Mouse (Mus musculus): ENCODE data around the gene Slc18a2. TPM values are rescaled to one million over a fixed set of nuclear protein-coding genes. Genes with fewer than 3 reads are reported as not detected.
A peak's percentile ranks its signal among the peaks of the same experiment; 100 is the strongest.

The Slc18a2 gene
- total and polyA plus RNA-seq, 3 experiments: 0.04 to 0.86 TPM; not detected in 1

GRCm38 (mm10) chr19:59241987-59242386 lies 18.7 kb upstream of the Slc18a2 start:
- H3K36me3 ChIP-seq (replicated peaks in 1 of 2; ENCODE audit: control insufficient read depth in 1 of 2, insufficient read depth in 1 of 2, low read length in 1 of 2): no peaks in the 10 kb centered on the region
- no peak overlapping the region for H3K27ac ChIP-seq (ENCODE audit: insufficient read depth, low read depth)
- no peaks in the 10 kb centered on the region for H3K4me1 ChIP-seq (ENCODE audit: control insufficient read depth in 1 of 2, insufficient read depth in 2 of 2)
- in situ Hi-C loops (cut with MboI; ENCODE audit: low pct_ligation_motif_present, low pct_unique_long_range_greater_than_20kb, low sequenced_read_pairs): no loop called here
- H3K9ac ChIP-seq (ENCODE audit: insufficient read depth, low read depth): no peak overlapping the region
- no peak overlapping the region for H3K4me3 ChIP-seq (replicated peaks in 1 of 3; ENCODE audit: low read depth in 2 of 3, low read length in 2 of 3, poor library complexity in 1 of 3)
- no peaks in the 10 kb centered on the region for H3K9me3 ChIP-seq (replicated peaks; ENCODE audit: low read length)
- H3K4me2 ChIP-seq (ENCODE audit: insufficient read depth, low read depth, poor library complexity, severe bottlenecking): no peak overlapping the region
- no peak for DNase-seq (ENCODE audit: extremely low read depth)
- dilution Hi-C loops (cut with MboI; ENCODE audit: extremely low pct_ligation_motif_present, extremely low pct_unique_long_range_greater_than_20kb, low sequenced_read_pairs): no loop called here
- H3K79me2 ChIP-seq (replicated peaks; ENCODE audit: control insufficient read depth, extremely low read depth, insufficient read depth, poor library complexity, severe bottlenecking): no peaks in the 10 kb centered on the region
- H3K27me3 ChIP-seq (replicated peaks): no peaks in the 10 kb centered on the region
- no peak for TF ChIP-seq NELFE (IDR thresholded peaks at IDR 0.05; ENCODE audit: low read depth, low read length)
- TF ChIP-seq POLR2A (IDR thresholded peaks at IDR 0.05; ENCODE audit: low read depth, low read length): no peak
- no peak for TF ChIP-seq CHD1 (IDR thresholded peaks at IDR 0.05; ENCODE audit: low read depth, low read length)
- TF ChIP-seq SIN3A (IDR thresholded peaks at IDR 0.05; ENCODE audit: low read length): no peak
- TF ChIP-seq USF1 (IDR thresholded peaks at IDR 0.05; ENCODE audit: low read depth, low read length): no peak
- no peak for TF ChIP-seq TBP (conservative IDR thresholded peaks at IDR 0.05; ENCODE audit: low read depth, low read length)
- no peak for TF ChIP-seq E2F4 (IDR thresholded peaks at IDR 0.05; ENCODE audit: insufficient replicate concordance, low read depth, low read length)
- TF ChIP-seq POLR2AphosphoS2 (IDR thresholded peaks at IDR 0.05; ENCODE audit: low read depth, low read length): no peak
- no peak for TF ChIP-seq KAT2A (IDR thresholded peaks at IDR 0.05; ENCODE audit: insufficient replicate concordance, low read length)
- TF ChIP-seq UBTF (IDR thresholded peaks at IDR 0.05; ENCODE audit: low read depth, low read length): no peak
- TF ChIP-seq MAFK (IDR thresholded peaks at IDR 0.05; ENCODE audit: insufficient replicate concordance, low read length): no peak
- no peak for TF ChIP-seq NRF1 (IDR thresholded peaks at IDR 0.05; ENCODE audit: low read depth, low read length)
- no peak for TF ChIP-seq USF2 (conservative IDR thresholded peaks at IDR 0.05; ENCODE audit: low read depth, low read length)
- no peak for TF ChIP-seq EP300 (IDR thresholded peaks at IDR 0.05; ENCODE audit: low read length)
- TF ChIP-seq SMC3 (IDR thresholded peaks at IDR 0.05; ENCODE audit: low read depth, low read length): no peak
- no peak for TF ChIP-seq RAD21 (IDR thresholded peaks at IDR 0.05; ENCODE audit: low read depth, low read length)
- TF ChIP-seq IRF4 (IDR thresholded peaks at IDR 0.05; ENCODE audit: low read depth, low read length): no peak
- TF ChIP-seq ELF1 (IDR thresholded peaks at IDR 0.05; ENCODE audit: low read depth, low read length): no peak
- no peak for TF ChIP-seq MYC (IDR thresholded peaks at IDR 0.05; ENCODE audit: low read depth, low read length)

- H3K9me3 ChIP-seq (replicated peaks; ENCODE audit: low read length): no peaks in the 10 kb centered on the region
- no peaks in the 10 kb centered on the region for H3K36me3 ChIP-seq (replicated peaks in 1 of 2; ENCODE audit: control insufficient read depth in 1 of 2, insufficient read depth in 1 of 2, low read length in 1 of 2)
- dilution Hi-C loops (cut with MboI; ENCODE audit: extremely low pct_ligation_motif_present, extremely low pct_unique_long_range_greater_than_20kb, low sequenced_read_pairs) (no loop called here), in situ Hi-C loops (cut with MboI; ENCODE audit: low pct_ligation_motif_present, low pct_unique_long_range_greater_than_20kb, low sequenced_read_pairs) (no loop called here)
- no peak overlapping the region for H3K9ac ChIP-seq (ENCODE audit: insufficient read depth, low read depth)
- H3K27me3 ChIP-seq (replicated peaks): no peaks in the 10 kb centered on the region
- DNase-seq (ENCODE audit: extremely low read depth): no peak
- no peak overlapping the region for H3K4me3 ChIP-seq (replicated peaks in 1 of 3; ENCODE audit: low read depth in 2 of 3, low read length in 2 of 3, poor library complexity in 1 of 3)
- H3K4me2 ChIP-seq (ENCODE audit: insufficient read depth, low read depth, poor library complexity, severe bottlenecking): no peak overlapping the region
- no peaks in the 10 kb centered on the region for H3K4me1 ChIP-seq (ENCODE audit: control insufficient read depth in 1 of 2, insufficient read depth in 2 of 2)
- TF ChIP-seq MAFK (IDR thresholded peaks at IDR 0.05; ENCODE audit: insufficient replicate concordance, low read length): no peak
- no peak for TF ChIP-seq RAD21 (IDR thresholded peaks at IDR 0.05; ENCODE audit: low read depth, low read length)
- no peak for TF ChIP-seq MAZ (IDR thresholded peaks at IDR 0.05; ENCODE audit: low read depth, low read length)
- TF ChIP-seq KAT2A (IDR thresholded peaks at IDR 0.05; ENCODE audit: insufficient replicate concordance, low read length): no peak
- TF ChIP-seq SMC3 (IDR thresholded peaks at IDR 0.05; ENCODE audit: low read depth, low read length): no peak
- no peak for TF ChIP-seq CHD2 (IDR thresholded peaks at IDR 0.05; ENCODE audit: low read length)
- TF ChIP-seq CTCF (conservative IDR thresholded peaks at IDR 0.05 in 1 of 2, IDR thresholded peaks at IDR 0.05 in 1 of 2; ENCODE audit: low read depth in 2 of 2, low read length in 2 of 2): 0 out of 4 replicates have a peak, but pooled peaks of 1 of the 2 experiments have one; percentile 13
- H3K79me2 ChIP-seq (replicated peaks; ENCODE audit: control insufficient read depth, extremely low read depth, insufficient read depth, poor library complexity, severe bottlenecking): no peaks in the 10 kb centered on the region
- no peak overlapping the region for H3K27ac ChIP-seq (ENCODE audit: insufficient read depth, low read depth)
These were observed 17.6 kb upstream of the Slc18a2 start for GRCm38 (mm10) chr19:59243057-59243456.

Measured in CH12.LX (cell line).